Mouse (Mus musculus): ENCODE data around the gene Cd209d.
"Not testable (repeated sequence)": the region's sequence is repeated elsewhere in the genome, so short reads cannot be mapped to it uniquely, and the experiment has no call there.

Cd209d gene

DNA sequence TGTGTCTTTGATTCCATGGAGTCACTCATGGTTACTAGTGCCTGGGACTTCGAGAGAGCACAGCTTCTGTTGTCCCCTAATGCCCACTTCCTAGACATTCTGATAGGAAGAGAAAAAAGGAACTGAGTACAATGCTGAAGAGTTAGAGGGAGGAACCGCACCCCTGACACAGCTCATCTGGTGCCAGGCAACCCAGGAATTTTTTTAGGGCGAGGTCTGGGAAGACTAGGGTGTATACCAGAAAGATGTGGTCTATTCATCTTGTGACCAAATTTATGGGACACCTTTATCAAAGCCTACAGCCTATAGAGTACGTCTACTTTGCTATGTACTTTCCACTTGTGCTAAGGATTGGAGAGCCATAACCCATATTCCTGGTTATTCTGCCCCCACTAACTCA lies at the start of gene Cd209d:
Gene Cd209d, minus strand, starts transcription at position 101 of the 400 bp plus-strand sequence.
- DNase-seq, result no peak

- DNase-seq, result no peak
Observed at GRCm38 (mm10) chr8:3926744-3927143, 48.4 kb upstream of the Cd209d start, which contains the start of gene Cd209b. Gene Cd209b, minus strand, starts transcription at chr8:3926844.

DNA sequence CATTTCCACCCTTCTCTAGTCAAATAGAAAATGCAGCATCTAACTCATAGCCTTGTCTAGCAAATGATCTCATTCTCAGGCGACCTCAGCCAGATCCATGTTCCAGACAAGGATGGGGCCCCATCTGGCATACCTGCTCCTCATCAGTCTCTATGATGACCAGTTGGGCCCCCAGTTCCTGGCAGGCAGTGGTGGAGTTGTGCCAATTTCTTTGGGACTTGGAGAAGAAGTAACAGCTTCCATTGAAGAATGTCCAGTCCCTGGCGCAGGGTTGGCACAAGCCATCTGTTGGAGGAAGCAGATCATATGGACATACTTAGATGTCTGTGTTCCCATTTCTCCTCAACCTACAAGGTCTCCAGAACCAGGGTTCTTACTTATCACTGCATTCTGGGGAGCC lies 2.2 kb downstream of the Cd209d start:
- no peak for DNase-seq

GRCm38 (mm10) chr8:3862736-3863135 lies 15.6 kb downstream of the Cd209d start:
- DNase-seq, result not testable (repeated sequence)

GRCm38 (mm10) chr8:3854209-3854608 lies 24.1 kb downstream of the Cd209d start, which contains the start of gene Cd209e:
Gene Cd209e, minus strand, starts transcription at chr8:3854309.
- DNase-seq, result no peak

Measured in thymus, postnatal 36 days (tissue).